Mouse (Mus musculus): ENCODE results near the gene Car11. TPM values are rescaled to one million over a fixed set of nuclear protein-coding genes. Genes with fewer than 3 reads are reported as not detected.
A peak's percentile ranks its signal among the peaks of the same experiment; 100 is the strongest.

The Car11 gene
- total RNA-seq, 2 experiments from 2014 or later, result 209 to 228 TPM

DNA sequence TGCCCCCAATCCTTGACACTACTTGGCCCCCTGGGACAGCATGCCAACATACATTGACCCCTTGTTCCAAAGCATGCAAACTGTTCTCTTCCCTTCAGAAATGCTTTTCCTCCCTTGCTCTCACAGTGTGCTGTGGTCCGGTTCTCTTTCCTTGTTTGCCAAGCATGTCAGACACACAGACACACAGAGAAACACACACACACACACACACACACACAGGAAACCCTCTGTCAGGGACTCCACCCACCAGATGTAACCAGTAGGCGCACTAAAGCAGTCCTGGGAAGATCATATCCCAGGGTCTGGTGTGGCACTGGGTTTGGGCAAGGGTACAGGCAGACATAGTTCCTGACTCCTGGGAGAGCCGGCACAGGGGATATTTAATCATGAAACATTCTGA lies 12.8 kb upstream of the Car11 start:
- intact Hi-C loops (cut with DNase I), result loop anchor here (10.0 kb wide), 1 partner anchor 212 kb away; no protein-coding TSS in a partner anchor
- DNase-seq (ENCODE audit: low spot score in 2 of 2), result no peak

DNA sequence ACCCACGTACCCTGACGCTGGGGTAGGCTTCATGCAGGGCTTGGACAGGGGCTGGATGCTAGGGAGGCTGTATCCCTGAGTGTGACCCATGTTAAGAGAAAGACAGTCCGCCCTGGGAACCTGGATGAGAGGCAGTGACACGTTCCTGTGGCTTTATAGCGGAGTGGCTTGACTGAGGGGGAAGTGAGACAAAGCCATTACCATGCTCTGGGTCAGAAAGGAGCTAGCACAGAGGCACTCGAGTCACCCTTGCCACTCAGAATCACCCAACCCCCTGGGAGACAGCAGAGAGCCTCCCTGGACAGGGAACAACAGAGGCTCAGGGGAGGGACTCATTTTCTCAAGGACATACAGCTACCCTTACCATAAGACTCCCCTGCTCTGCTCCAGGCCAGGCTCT lies 10.5 kb upstream of the Car11 start:
- intact Hi-C loops (cut with DNase I), result loop anchor here (10.0 kb wide), 1 partner anchor 214 kb away; no protein-coding TSS in a partner anchor
- no peak for DNase-seq (ENCODE audit: low spot score in 2 of 2)

DNA sequence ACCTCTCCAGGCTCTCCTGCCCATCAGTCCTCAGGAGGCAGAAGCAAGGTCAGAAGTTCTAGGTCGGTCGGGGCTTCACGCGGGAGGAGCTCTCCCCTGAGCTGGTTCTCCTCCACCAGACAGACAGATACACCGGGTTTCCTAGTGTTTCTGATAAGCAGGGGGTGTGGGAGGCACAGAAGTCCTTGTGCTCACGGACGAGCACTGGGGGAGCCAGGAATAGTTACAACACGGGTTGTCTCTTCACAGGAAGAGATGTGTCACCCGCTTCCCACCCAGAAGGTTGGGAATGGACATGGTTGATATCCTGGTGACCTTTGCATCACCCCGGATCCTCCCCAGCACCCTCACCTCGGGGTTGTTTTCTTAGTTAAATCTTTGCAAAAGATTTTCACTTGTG lies 9.8 kb upstream of the Car11 start:
- intact Hi-C loops (cut with DNase I), result loop anchor here (10.0 kb wide), 1 partner anchor 215 kb away; no protein-coding TSS in a partner anchor
- DNase-seq (ENCODE audit: low spot score in 2 of 2), result no peak

DNA sequence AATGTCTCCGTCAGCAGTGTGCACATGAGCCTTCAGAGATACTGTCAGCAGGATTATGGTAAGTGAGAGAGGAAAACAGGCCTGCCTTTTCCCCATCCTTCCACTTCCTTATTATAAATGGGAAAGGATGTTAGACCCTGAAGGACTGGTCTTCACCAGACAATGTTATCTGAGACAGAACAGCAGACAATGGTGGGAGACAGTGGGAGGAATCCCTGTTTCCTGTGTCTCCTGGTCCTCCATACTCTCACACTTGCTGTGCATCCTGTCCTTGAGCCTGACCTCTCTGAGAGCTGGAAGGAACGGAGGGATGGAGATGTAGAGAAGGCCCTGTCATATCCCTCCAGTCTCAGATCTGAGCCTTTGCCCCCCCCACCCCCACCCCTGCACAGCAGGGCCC lies 7.3 kb upstream of the Car11 start:
- no peak for DNase-seq (ENCODE audit: low spot score in 2 of 2)
- intact Hi-C loops (cut with DNase I), result no loop called here

DNA sequence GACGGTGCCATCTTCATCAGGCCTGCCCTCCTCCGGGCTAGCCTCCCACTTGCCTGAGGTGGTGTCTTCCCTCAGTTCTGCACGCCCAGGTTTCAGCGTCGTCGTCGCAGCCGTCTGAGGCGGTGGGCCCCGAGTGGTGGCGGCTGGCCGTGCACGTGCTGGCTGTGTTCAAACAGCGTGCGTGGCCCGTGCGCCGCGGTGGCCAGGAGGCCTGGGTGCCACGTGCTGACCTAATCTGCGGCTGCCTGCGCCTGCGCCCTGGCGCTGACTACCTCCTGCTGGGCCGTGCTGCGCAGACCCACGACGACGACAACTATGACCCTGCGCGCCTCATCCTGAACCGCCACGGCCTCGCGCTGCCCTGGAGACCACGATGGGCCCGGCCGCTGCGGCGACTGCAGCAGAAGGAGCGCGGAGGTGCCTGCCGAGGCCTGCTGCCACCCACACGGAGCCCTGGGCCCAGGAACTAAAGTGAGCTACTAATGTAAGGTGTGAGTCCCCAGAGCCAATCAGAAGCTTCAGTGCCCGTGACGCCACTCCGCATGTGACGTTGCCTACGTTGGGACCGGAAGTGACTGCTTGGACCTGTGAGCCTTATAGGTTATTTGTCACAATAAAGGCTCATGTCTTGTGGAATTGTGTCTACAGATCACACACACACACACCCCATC lies 5.6 kb upstream of the Car11 start, which contains the start of gene Sec1:
Gene Sec1 (minus strand): TSS at position 482 of the 671 bp plus-strand sequence.
- no peak for DNase-seq (ENCODE audit: low spot score in 2 of 2)
- intact Hi-C loops (cut with DNase I), result no loop called here

DNA sequence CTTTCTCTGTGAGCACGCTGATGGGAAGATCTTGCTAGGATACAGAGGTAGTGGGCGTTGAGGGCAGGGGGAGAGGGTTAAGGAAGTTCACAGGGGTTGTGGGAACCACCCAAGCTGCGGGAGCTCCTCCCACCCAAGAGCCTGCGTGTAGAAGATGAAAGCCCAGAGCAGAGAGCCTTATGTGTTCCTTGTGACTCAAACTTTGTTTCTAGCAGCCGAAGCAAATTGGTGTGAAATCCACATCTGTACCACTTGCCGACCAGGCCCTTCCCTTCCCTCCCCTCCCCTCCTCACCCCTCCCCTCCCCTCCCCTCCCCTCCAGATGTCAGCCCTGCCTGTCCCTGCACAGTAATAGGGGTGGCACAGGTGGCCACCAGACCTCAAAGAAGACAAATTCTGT lies 4.5 kb upstream of the Car11 start:
- intact Hi-C loops (cut with DNase I), result no loop called here

DNA sequence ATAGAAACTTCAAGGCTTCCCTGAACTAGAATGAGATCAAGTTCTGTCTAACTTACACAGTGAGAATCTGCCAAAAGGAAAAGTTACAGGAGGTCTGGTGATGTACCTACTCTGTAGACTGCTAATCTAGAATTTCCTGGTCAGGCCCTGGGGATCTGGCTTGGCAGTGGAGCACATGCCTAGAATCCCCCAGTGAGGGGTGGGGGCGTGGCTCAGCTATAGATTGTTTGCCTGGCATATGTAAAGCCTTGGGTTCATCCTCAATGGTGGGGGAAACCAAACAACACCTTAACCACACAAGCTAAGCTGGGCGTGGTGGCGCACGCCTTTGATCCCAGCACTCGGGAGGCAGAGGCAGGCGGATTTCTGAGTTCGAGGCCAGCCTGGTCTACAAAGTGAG lies 1.7 kb upstream of the Car11 start:
- intact Hi-C loops (cut with DNase I), result no loop called here
- no peak for DNase-seq (ENCODE audit: low spot score in 2 of 2)

More for the DNA sequence above, 4.5 kb upstream of the Car11 start:
- no peak for DNase-seq (ENCODE audit: low spot score in 2 of 2)

DNA sequence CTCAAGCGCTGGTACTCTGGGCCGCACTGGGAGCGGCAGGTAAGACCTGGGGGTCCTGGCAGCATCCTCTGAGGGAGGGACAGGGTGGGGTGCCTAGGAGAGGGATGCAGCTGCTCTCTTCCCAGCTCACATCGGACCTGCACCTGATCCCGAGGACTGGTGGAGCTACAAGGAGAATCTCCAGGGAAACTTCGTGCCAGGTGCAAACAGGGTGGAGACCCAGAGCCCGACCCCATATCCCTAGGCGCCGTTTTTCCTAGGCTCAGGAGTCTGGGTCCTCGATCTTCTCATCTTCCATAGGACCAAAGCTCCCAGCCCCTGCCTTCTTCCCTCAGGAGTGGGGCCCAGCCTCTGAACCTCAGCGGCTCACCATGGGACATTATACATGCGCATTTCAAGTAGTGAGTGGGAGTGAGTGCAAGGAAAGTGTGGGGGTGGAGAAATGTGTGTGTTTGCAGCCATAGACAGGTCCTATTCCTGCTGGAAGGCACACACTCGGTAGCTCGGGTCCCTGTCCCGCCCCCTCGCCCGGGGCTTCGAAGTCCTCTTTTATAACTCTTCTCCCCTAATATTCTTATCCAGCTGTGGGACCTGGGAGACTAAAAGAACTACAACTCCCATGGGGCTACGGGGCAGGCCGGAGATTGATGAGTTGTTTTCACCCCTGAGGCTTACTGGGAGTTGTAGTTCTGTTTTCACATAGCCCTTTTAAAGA lies 815 bp downstream of the Car11 start:
- peak; percentile 83 to 84 for DNase-seq (ENCODE audit: low spot score in 2 of 2)
- intact Hi-C loops (cut with DNase I), result loop anchor here (5.0 kb wide), 1 partner anchor 233 kb away; the partner anchor contains the start of gene Bax

DNA sequence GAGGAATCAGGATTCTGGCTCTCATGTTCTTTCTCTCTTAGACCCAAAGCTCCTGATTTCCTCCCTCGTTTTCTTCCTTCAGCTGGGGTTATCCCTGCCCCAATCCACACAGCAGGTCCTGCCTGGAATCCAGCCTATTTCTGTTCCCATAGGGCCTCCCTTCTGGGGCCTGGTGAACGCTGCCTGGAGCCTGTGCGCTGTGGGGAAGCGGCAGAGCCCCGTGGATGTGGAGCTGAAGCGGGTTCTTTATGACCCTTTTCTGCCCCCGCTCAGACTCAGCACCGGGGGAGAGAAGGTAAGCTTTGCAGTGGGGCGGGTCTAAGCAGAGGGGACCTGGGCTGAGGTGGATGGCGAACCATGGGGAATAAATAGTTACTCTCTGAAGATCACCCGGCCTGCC lies 1.4 kb downstream of the Car11 start:
- intact Hi-C loops (cut with DNase I), result loop anchor here (5.0 kb wide), 1 partner anchor 234 kb away; the partner anchor contains the start of gene Bax
- peak in 1 of 2 experiments; percentile 56 for DNase-seq (ENCODE audit: low spot score in 2 of 2)

DNA sequence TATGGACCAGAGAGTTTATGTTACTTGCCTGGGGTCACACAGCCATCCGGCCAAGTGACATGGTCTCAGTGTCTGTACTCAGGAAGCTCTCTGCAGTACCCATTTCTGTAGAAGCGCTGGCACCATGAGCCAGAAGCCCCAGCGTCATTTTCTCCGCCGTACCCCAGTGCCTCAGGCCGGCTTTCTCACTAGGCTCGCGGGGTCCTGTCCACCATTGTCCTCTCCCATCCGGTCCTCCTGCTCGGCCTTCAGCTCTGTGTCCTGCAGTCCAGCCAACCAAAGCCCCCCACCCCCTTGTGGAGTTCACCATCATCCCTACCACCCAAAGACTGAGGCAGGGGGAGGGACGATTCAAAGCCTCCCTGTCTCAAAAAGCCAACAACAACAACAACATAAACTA lies 2.0 kb downstream of the Car11 start:
- no peak for DNase-seq (ENCODE audit: low spot score in 2 of 2)
- intact Hi-C loops (cut with DNase I), result loop anchor here (5.0 kb wide), 1 partner anchor 234 kb away; the partner anchor contains the start of gene Bax

DNA sequence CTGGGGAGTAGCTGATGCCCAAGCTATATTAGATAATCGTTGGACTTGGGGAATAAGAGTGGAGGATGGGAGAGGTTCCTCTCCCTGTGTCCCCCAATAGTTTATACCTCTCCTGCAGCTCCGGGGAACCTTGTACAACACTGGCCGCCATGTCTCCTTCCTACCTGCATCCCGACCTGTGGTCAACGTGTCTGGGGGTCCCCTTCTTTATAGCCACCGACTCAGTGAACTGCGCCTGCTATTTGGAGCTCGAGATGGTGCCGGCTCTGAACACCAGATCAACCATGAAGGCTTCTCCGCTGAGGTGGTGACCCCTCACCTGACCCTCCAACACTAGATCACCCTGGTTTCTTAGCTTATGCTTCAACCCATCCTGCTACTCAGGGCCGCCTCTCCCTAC lies 2.7 kb downstream of the Car11 start:
- intact Hi-C loops (cut with DNase I), result loop anchor here (5.0 kb wide), 1 partner anchor 235 kb away; the partner anchor contains the start of gene Bax

DNA sequence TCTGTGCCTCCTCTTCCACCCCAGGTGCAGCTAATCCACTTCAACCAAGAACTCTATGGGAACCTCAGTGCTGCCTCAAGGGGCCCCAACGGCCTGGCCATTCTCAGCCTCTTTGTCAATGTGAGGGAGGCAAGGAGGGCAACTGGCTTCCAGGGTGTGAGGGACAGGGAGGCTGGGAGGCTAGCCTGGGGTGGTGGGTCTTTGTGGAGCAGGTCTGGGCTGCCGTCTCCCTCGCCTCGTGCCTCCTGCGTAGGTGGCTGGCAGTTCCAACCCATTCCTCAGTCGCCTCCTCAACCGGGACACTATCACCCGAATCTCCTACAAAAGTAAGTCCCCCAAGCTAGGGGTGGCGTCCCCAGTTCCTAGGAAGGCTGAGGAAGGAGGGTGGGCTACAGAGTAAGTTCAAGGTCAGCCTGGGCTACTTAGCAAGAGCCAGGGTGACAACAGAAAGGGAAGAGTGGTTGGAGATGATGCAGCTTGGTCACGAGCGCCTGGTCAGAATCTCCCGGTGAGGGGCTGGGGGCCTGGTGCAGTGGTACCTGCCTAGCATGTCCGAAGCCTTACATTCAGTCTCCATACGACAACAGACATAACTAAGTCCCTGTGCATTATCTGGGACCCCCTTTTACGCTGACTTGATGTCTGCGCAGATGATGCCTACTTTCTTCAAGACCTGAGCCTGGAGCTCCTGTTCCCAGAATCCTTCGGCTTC lies 3.3 kb downstream of the Car11 start:
- no peak for DNase-seq (ENCODE audit: low spot score in 2 of 2)
- intact Hi-C loops (cut with DNase I), result loop anchor here (5.0 kb wide), 1 partner anchor 236 kb away; the partner anchor contains the start of gene Bax

More for the DNA sequence above, 2.7 kb downstream of the Car11 start:
- no peak for DNase-seq (ENCODE audit: low spot score in 2 of 2)

DNA sequence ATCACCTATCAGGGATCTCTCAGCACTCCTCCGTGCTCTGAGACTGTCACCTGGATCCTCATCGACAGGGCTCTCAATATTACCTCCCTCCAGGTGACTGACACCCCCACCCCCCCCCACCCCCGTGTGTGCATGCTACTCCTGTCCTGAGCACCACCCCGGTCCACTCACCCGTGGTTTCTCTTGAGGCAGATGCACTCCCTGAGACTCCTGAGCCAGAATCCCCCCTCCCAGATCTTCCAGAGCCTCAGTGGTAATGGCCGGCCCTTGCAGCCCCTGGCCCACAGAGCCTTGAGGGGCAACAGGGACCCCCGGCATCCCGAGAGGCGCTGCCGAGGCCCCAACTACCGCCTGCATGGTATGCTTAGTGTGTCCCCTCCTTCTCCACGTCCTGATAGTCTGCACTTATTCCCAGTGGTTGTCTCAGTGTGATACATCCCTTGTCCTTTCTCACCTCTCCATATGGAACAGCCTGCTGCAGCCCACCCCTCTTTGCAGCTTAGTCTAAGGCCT lies 3.9 kb downstream of the Car11 start:
- intact Hi-C loops (cut with DNase I), result loop anchor here (5.0 kb wide), 1 partner anchor 236 kb away; the partner anchor contains the start of gene Bax
- no peak for DNase-seq (ENCODE audit: low spot score in 2 of 2)

DNA sequence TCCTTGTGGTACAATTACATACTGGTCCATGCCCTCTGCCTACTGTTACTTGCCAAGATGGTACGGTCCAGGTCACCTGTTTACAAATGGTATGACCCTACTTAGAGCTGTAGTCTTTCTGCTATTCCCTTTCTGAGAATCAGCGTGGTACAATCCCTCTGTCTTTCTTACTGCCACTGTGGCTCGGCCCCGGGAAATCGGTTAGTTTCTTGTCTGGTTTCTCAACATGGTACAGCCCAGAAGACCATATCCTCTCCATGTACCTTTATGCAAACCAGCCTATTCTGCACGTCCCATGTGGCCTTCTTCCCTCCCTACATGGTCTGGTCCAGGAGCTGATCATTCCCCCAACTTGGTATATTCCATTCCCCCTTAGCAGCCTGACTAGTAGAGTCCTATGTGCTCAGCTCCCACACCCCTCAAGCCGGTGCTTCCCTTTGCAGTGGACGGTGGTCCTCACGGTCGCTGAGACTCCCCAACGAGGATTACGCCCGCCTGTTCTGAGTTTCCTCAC lies 4.5 kb downstream of the Car11 start:
- peak; percentile 78 to 83 for DNase-seq (ENCODE audit: low spot score in 2 of 2)

DNA sequence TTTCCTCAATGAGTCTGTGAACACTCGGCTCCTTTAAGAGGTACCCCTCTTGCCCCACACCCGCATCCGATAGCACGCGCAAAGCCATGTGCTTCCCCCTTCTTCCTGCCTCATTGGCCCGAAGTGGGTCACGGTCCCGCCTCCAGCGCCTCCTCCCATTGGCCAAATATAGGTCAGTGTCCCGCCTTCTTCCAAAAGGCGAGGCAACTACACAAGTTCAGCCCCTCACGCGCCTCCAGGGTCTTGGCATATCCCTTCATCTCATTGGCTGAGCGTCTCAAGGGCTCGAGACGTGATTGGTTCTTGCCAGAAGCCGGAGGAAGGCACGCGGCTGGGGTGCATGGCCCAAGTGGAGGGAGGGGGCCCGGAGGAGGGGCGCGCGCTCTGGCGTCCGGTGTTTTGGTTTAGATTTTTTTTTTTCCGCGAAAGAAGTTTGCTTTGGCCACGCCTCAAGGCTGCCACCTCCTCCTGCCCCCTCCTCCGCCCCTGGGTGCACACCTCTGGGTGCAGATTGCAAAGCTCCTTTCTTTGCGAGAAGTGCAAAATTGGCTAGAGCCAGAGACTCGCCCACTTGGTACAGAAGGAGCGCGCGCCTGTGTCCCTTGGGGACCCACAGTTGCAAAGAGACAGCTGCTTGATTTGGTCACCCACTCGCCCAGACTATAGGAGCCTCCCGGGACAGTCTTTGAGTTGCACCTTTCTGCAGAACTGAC lies 5.2 kb downstream of the Car11 start, which contains the start of gene Dbp:
Gene Dbp (plus strand): TSS at position 359 of the 713 bp plus-strand sequence.
- intact Hi-C loops (cut with DNase I), result loop anchor here (5.0 kb wide), 1 partner anchor 238 kb away; the partner anchor contains the start of gene Bax
- DNase-seq (ENCODE audit: low spot score in 2 of 2), result peak; percentile 100

More for the DNA sequence above, 4.5 kb downstream of the Car11 start:
- intact Hi-C loops (cut with DNase I), result loop anchor here (5.0 kb wide), 1 partner anchor 237 kb away; the partner anchor contains the start of gene Bax

DNA sequence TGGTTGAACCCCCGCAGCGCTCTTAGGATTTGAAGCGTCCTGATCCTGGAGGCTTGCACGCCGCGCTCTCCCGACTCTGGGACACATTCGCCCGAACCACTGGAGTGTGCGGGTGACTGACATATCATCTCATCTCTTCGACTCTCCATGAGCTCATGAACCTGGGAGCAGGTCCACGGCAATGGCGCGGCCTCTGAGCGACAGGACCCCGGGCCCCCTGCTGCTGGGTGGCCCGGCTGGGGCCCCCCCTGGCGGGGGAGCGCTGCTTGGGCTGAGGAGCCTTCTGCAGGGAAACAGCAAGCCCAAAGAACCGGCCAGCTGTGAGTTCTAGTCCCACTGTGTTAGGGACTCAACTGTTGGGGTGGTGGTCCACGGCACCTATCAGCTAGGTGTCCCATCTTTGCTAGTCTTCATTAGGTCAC lies 5.8 kb downstream of the Car11 start:
- intact Hi-C loops (cut with DNase I), result no loop called here
- DNase-seq (ENCODE audit: low spot score in 2 of 2), result no peak

DNA sequence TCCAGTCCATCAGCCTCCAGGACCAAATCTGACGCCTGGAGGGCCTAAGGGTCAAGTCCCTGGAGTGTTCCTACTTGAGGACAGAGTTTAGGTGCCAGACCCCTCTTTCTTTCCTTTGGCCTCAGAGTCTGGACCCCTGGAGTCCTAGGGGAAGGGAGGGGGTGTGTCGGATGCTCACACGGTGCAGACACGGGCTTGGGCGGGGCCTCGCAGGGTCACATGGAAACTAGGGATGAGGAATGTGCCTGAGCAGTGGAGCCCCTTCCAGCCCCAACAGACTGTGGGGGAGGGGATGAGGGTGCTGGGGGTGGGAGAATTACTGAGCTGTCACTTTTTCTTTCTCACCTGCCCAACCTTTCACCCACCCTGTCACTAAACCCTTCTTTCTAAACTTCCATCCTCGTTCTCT lies 6.2 kb downstream of the Car11 start:
- peak; percentile 84 to 87 for DNase-seq (ENCODE audit: low spot score in 2 of 2)
- intact Hi-C loops (cut with DNase I), result no loop called here

DNA sequence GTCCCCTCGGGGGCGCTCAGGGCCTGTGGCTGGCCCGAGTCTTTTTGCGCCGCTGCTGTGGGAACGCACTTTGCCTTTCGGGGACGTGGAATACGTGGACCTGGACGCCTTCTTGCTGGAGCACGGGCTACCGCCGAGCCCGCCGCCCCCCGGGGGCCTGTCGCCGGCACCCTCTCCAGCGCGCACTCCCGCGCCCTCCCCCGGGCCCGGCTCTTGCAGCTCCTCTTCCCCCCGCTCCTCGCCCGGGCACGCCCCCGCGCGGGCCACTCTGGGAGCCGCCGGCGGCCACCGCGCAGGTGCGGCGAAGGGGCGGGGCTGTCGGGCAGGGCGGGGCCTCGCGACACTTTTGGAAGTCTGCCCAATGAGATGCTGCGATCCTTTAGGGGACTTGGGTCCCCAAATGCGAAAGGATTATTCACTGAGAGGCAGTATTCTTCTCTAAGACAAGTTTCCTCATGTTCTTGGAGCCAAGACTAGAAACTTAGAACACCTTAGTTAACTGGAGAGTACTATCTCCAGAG lies 7.1 kb downstream of the Car11 start:
- peak; percentile 84 to 90 for DNase-seq (ENCODE audit: low spot score in 2 of 2)
- intact Hi-C loops (cut with DNase I), result no loop called here
